Mouse (Mus musculus) liver, embryonic 12.5 days (tissue): ENCODE results near the gene Fstl4. TPM values are rescaled to one million over a fixed set of nuclear protein-coding genes. Genes with fewer than 3 reads are reported as not detected.

ENCODE experiments used
- ATAC-seq: fragments of 200-750 bp; cut with Nextera tagmentation; 2 replicates; pipeline ENCODE4 v1.8.0; 2017; ENCODE audit warnings: moderate number of reproducible peaks, mild to moderate bottlenecking, moderate library complexity
- H3K27ac ChIP-seq: fragments of 300-500 bp; sonication (generic); 2 replicates; pipeline ENCODE4 v1.5.1; 2016; ENCODE audit warnings: mild to moderate bottlenecking
- H3K27me3 ChIP-seq: fragments of 300-500 bp; sonication (generic); replicated peaks from 2 replicates; pipeline ENCODE4 v1.6.1; 2016; ENCODE audit warnings: mild to moderate bottlenecking, moderate library complexity
- H3K36me3 ChIP-seq: fragments of 300-500 bp; sonication (generic); 2 replicates; pipeline ENCODE4 v1.6.1; 2016; ENCODE audit warnings: mild to moderate bottlenecking, moderate library complexity
- H3K4me1 ChIP-seq: fragments of 300-500 bp; sonication (generic); 2 replicates; pipeline ENCODE4 v1.6.1; 2016
- H3K4me2 ChIP-seq: fragments of 300-500 bp; sonication (generic); 2 replicates; pipeline ENCODE4 v1.6.1; 2016; ENCODE audit warnings: mild to moderate bottlenecking, moderate library complexity
- H3K4me3 ChIP-seq: fragments of 300-500 bp; sonication (generic); 2 replicates; pipeline ENCODE4 v1.5.1; 2016; ENCODE audit warnings: mild to moderate bottlenecking, moderate library complexity
- H3K9ac ChIP-seq: fragments of 300-500 bp; sonication (generic); 2 replicates; pipeline ENCODE4 v1.6.1; 2016; ENCODE audit warnings: mild to moderate bottlenecking, moderate library complexity
- H3K9me3 ChIP-seq: fragments of 300-500 bp; sonication (generic); replicated peaks from 2 replicates; pipeline ENCODE4 v1.6.1; 2016; ENCODE audit warnings: mild to moderate bottlenecking, moderate library complexity
- WGBS: fragments of 180-500 bp; shearing (Covaris S2); methylation state at CpG from one replicate; pipeline ENCODE4 v1.1.7; 2016; ENCODE audit not compliant: insufficient replicate concordance; 5-methylcytosine and 5-hydroxymethylcytosine counted together
- polyA plus RNA-seq: library from polyadenylated mRNA; unstranded; fragments of >200 nt; fragmentation: Nextera tagmentation; extraction: Ambion mirVana; gene quantifications from 2 replicates; pipeline ENCODE4 v1.2.1, GENCODE M21; 2016

The Fstl4 gene
- polyA plus RNA-seq, 1 experiment from 2014 or later: 0.27 TPM

GRCm38 (mm10) chr11:53000226-53000625 lies 235.8 kb downstream of the Fstl4 start:
- Histone ChIP-seq H3K4me2 (no peak overlapping the region), H3K9ac (no peak overlapping the region), H3K9me3 (no peaks in the 10 kb centered on the region), H3K4me3 (no peak overlapping the region), H3K27ac (no peak overlapping the region), H3K4me1 (no peaks in the 10 kb centered on the region), H3K27me3 (no peaks in the 10 kb centered on the region), H3K36me3 (no peaks in the 10 kb centered on the region)
- ATAC-seq: no peak
- 74% methylated on average over 11 of the region's 11 CpGs for WGBS

- H3K4me2 ChIP-seq: no peak overlapping the region
- H3K9ac ChIP-seq: no peak overlapping the region
- no peak overlapping the region for H3K4me3 ChIP-seq
- WGBS: 64% methylated on average over 7 of the region's 7 CpGs
- H3K36me3 ChIP-seq: no peaks in the 10 kb centered on the region
- no peaks in the 10 kb centered on the region for H3K27me3 ChIP-seq
- ATAC-seq: no peak
- no peaks in the 10 kb centered on the region for H3K9me3 ChIP-seq
- H3K27ac ChIP-seq: no peak overlapping the region
- H3K4me1 ChIP-seq: no peaks in the 10 kb centered on the region
These were observed 238.9 kb downstream of the Fstl4 start for GRCm38 (mm10) chr11:53003361-53003760.

GRCm38 (mm10) chr11:53003811-53004210 lies 239.4 kb downstream of the Fstl4 start:
- no peak overlapping the region for H3K4me2 ChIP-seq
- no peak overlapping the region for H3K27ac ChIP-seq
- no peaks in the 10 kb centered on the region for H3K9me3 ChIP-seq
- no peak for ATAC-seq
- H3K4me1 ChIP-seq: no peaks in the 10 kb centered on the region
- no peaks in the 10 kb centered on the region for H3K27me3 ChIP-seq
- no peaks in the 10 kb centered on the region for H3K36me3 ChIP-seq
- WGBS: 71% methylated on average over 9 of the region's 9 CpGs
- H3K9ac ChIP-seq: no peak overlapping the region
- no peak overlapping the region for H3K4me3 ChIP-seq

GRCm38 (mm10) chr11:53009597-53009996 lies 245.2 kb downstream of the Fstl4 start:
- H3K27me3 ChIP-seq: no peaks in the 10 kb centered on the region
- H3K4me3 ChIP-seq: no peak overlapping the region
- WGBS: 60% methylated on average over 7 of the region's 7 CpGs
- no peak overlapping the region for H3K4me2 ChIP-seq
- H3K27ac ChIP-seq: no peak overlapping the region
- H3K9me3 ChIP-seq: no peaks in the 10 kb centered on the region
- H3K4me1 ChIP-seq: no peaks in the 10 kb centered on the region
- H3K36me3 ChIP-seq: no peaks in the 10 kb centered on the region
- H3K9ac ChIP-seq: no peak overlapping the region
- no peak for ATAC-seq

GRCm38 (mm10) chr11:53011996-53012505 lies 247.6 kb downstream of the Fstl4 start:
- no peak overlapping the region for H3K9ac ChIP-seq
- H3K27me3 ChIP-seq: no peaks in the 10 kb centered on the region
- no peaks in the 10 kb centered on the region for H3K9me3 ChIP-seq
- ATAC-seq: no peak
- H3K4me2 ChIP-seq: no peak overlapping the region
- no peaks in the 10 kb centered on the region for H3K4me1 ChIP-seq
- no peak overlapping the region for H3K4me3 ChIP-seq
- no peaks in the 10 kb centered on the region for H3K36me3 ChIP-seq
- 67% methylated on average over 6 of the region's 6 CpGs for WGBS
- no peak overlapping the region for H3K27ac ChIP-seq

GRCm38 (mm10) chr11:53013906-53014305 lies 249.5 kb downstream of the Fstl4 start:
- H3K27ac ChIP-seq: no peak overlapping the region
- H3K36me3 ChIP-seq: no peaks in the 10 kb centered on the region
- no peak overlapping the region for H3K4me2 ChIP-seq
- no peaks in the 10 kb centered on the region for H3K4me1 ChIP-seq
- no peaks in the 10 kb centered on the region; the same call in 1 of the 2 replicates for H3K27me3 ChIP-seq
- H3K4me3 ChIP-seq: no peak overlapping the region
- H3K9ac ChIP-seq: no peak overlapping the region
- H3K9me3 ChIP-seq: no peaks in the 10 kb centered on the region
- no peak for ATAC-seq
- WGBS: 63% methylated on average over 5 of the region's 5 CpGs

GRCm38 (mm10) chr11:53016358-53017021 lies 252.1 kb downstream of the Fstl4 start:
- Histone ChIP-seq H3K9me3 (no peaks in the 10 kb centered on the region), H3K27me3 (no peaks in the 10 kb centered on the region; the same call in 1 of the 2 replicates), H3K4me1 (no peaks in the 10 kb centered on the region), H3K9ac (no peak overlapping the region), H3K4me3 (no peak overlapping the region), H3K4me2 (no peak overlapping the region), H3K36me3 (no peaks in the 10 kb centered on the region), H3K27ac (no peak overlapping the region)
- 62% methylated on average over 7 of the region's 7 CpGs for WGBS
- ATAC-seq: no peak

GRCm38 (mm10) chr11:53019509-53019908 lies 255.1 kb downstream of the Fstl4 start:
- Histone ChIP-seq H3K4me1 (no peaks in the 10 kb centered on the region), H3K27ac (no peak overlapping the region), H3K36me3 (no peaks in the 10 kb centered on the region), H3K9me3 (no peaks in the 10 kb centered on the region), H3K4me3 (no peak overlapping the region), H3K4me2 (no peak overlapping the region), H3K9ac (no peak overlapping the region), H3K27me3 (no peaks in the 10 kb centered on the region; the same call in 1 of the 2 replicates)
- ATAC-seq: no peak
- 58% methylated on average over 3 of the region's 3 CpGs for WGBS

GRCm38 (mm10) chr11:53024403-53024802 lies 260.0 kb downstream of the Fstl4 start:
- no peaks in the 10 kb centered on the region for H3K4me1 ChIP-seq
- no peaks in the 10 kb centered on the region for H3K27me3 ChIP-seq
- H3K9me3 ChIP-seq: no peaks in the 10 kb centered on the region
- no peak for ATAC-seq
- H3K36me3 ChIP-seq: no peaks in the 10 kb centered on the region
- H3K4me2 ChIP-seq: no peak overlapping the region
- 37% methylated on average over 6 of the region's 6 CpGs for WGBS
- H3K4me3 ChIP-seq: no peak overlapping the region
- no peak overlapping the region for H3K9ac ChIP-seq
- no peak overlapping the region for H3K27ac ChIP-seq

- Histone ChIP-seq H3K27me3 (no peaks in the 10 kb centered on the region), H3K9me3 (no peaks in the 10 kb centered on the region), H3K4me3 (no peak overlapping the region), H3K9ac (no peak overlapping the region), H3K4me1 (no peaks in the 10 kb centered on the region), H3K36me3 (no peaks in the 10 kb centered on the region), H3K27ac (no peak overlapping the region), H3K4me2 (no peak overlapping the region)
- ATAC-seq: no peak
- 93% methylated on average over 6 of the region's 6 CpGs for WGBS
These were observed 261.3 kb downstream of the Fstl4 start for GRCm38 (mm10) chr11:53025686-53026085.

GRCm38 (mm10) chr11:53028421-53029168 lies 264.2 kb downstream of the Fstl4 start:
- no peak overlapping the region for H3K4me2 ChIP-seq

GRCm38 (mm10) chr11:53031777-53032176 lies 267.3 kb downstream of the Fstl4 start:
- WGBS: 66% methylated on average over 4 of the region's 4 CpGs
- no peaks in the 10 kb centered on the region for H3K9me3 ChIP-seq
- ATAC-seq: no peak

More at GRCm38 (mm10) chr11:53028421-53029168, 264.2 kb downstream of the Fstl4 start:
- H3K27me3 ChIP-seq: no peaks in the 10 kb centered on the region
- 59% methylated on average over 7 of the region's 7 CpGs for WGBS
- H3K9ac ChIP-seq: no peak overlapping the region
- H3K4me1 ChIP-seq: no peaks in the 10 kb centered on the region
- no peaks in the 10 kb centered on the region for H3K36me3 ChIP-seq
- no peak overlapping the region for H3K4me3 ChIP-seq
- H3K9me3 ChIP-seq: no peaks in the 10 kb centered on the region
- H3K27ac ChIP-seq: no peak overlapping the region
- ATAC-seq: no peak

More at GRCm38 (mm10) chr11:53031777-53032176, 267.3 kb downstream of the Fstl4 start:
- no peak overlapping the region for H3K4me2 ChIP-seq
- H3K4me1 ChIP-seq: no peaks in the 10 kb centered on the region
- H3K36me3 ChIP-seq: no peaks in the 10 kb centered on the region
- H3K27ac ChIP-seq: no peak overlapping the region
- H3K4me3 ChIP-seq: no peak overlapping the region
- H3K27me3 ChIP-seq: no peaks in the 10 kb centered on the region
- H3K9ac ChIP-seq: no peak overlapping the region
